ENCODE assay signal across 8 mouse cellular contexts in the genomic region with DNA sequence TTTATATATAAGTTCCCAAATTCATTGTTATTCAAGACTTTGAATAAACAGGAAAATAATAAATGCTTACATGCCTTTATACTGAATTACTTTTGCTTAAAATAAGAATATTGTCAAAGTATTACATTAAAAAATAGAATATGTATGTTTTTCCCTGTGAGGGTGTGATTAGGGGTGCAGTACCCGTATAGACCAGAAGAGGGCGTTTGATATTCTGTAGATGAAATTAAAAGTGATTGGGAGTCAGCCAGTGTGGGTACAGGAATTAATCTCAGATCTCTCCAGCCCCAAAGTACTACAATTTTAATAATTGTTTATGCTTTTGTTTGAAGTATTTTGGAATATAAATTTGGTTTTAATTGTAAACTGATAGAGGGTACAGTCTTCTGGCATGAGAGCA.
DNase-seq lines count a peak whose midpoint lies in the region; ATAC-seq and TF ChIP-seq lines count a peak whose summit lies in the region.

No protein-coding gene starts in this region.

- no peak for ATAC-seq in forebrain, postnatal 0 days
- no peak for ATAC-seq in forebrain, embryonic 15.5 days (replicated peaks)
- ATAC-seq in lung, embryonic 14.5 days (ENCODE audit: insufficient read depth) = no peak

- no peaks in the 10 kb centered on the region for H3K9me3 ChIP-seq in forebrain, postnatal 0 days (ENCODE audit: low read length)
- H3K9me3 ChIP-seq in forebrain, embryonic 15.5 days = no peaks in the 10 kb centered on the region
- no peaks in the 10 kb centered on the region for H3K9me3 ChIP-seq in lung, embryonic 14.5 days (ENCODE audit: low read depth, low read length)
- no peaks in the 10 kb centered on the region for H3K9me3 ChIP-seq in ES-E14 (ENCODE audit: control insufficient read depth, insufficient read depth, low read depth, low read length)

- no peak for DNase-seq in forebrain, postnatal 0 days
- DNase-seq in lung, embryonic 14.5 days = peak; percentile 60
- DNase-seq in lung, adult 18-20 months = no peak
- DNase-seq in ES-E14 (ENCODE audit: low read depth, low spot score) = peak; percentile 22
- peak; percentile 30 for DNase-seq in embryo, embryonic 11 days
- DNase-seq in yolk sac, embryonic 10.5 days (ENCODE audit: low spot score) = no peak
- DNase-seq in left cerebral cortex, adult 8-10 months (ENCODE audit: low spot score in 2 of 2) = no peak

- H3K4me3 ChIP-seq in forebrain, postnatal 0 days (ENCODE audit: low read depth, low read length) = no peak overlapping the region
- no peak overlapping the region for H3K4me3 ChIP-seq in forebrain, embryonic 15.5 days
- H3K4me3 ChIP-seq in lung, embryonic 14.5 days (ENCODE audit: low read depth, low read length) = no peak overlapping the region
- H3K4me3 ChIP-seq in ES-E14 (ENCODE audit: insufficient read depth in 1 of 2, low read depth in 1 of 2, low read length in 2 of 2, poor library complexity in 1 of 2, severe bottlenecking in 1 of 2) = no peak overlapping the region

- H3K27me3 ChIP-seq in forebrain, postnatal 0 days (ENCODE audit: insufficient read depth, low read length) = no peaks in the 10 kb centered on the region
- no peaks in the 10 kb centered on the region for H3K27me3 ChIP-seq in forebrain, embryonic 15.5 days
- no peaks in the 10 kb centered on the region for H3K27me3 ChIP-seq in lung, embryonic 14.5 days (ENCODE audit: insufficient read depth, low read length)

- in situ Hi-C loops in ES-E14 (cut with MboI; ENCODE audit: low sequenced_read_pairs in 2 of 2, unreplicated experiment in 2 of 2) = no loop called here

- H3K9ac ChIP-seq in forebrain, postnatal 0 days = no peak overlapping the region
- H3K9ac ChIP-seq in forebrain, embryonic 15.5 days (replicated peaks) = no peak overlapping the region
- no peak overlapping the region for H3K9ac ChIP-seq in lung, embryonic 14.5 days
- H3K9ac ChIP-seq in ES-E14 (ENCODE audit: insufficient read depth, low read depth, low read length, poor library complexity, severe bottlenecking) = no peak overlapping the region

- TF ChIP-seq CTCF in forebrain, postnatal 0 days (IDR thresholded peaks at IDR 0.05; ENCODE audit: low read depth) = peak; percentile 51
- peak; percentile 61 for TF ChIP-seq CTCF in lung, embryonic 14.5 days (IDR thresholded peaks at IDR 0.05; ENCODE audit: low read depth)

- no peaks in the 10 kb centered on the region for H3K36me3 ChIP-seq in forebrain, postnatal 0 days (ENCODE audit: insufficient read depth)
- H3K36me3 ChIP-seq in forebrain, embryonic 15.5 days = no peaks in the 10 kb centered on the region
- no peaks in the 10 kb centered on the region for H3K36me3 ChIP-seq in lung, embryonic 14.5 days (ENCODE audit: insufficient read depth)
- H3K36me3 ChIP-seq in ES-E14 (ENCODE audit: control insufficient read depth, insufficient read depth, low read length, poor library complexity, severe bottlenecking) = no peaks in the 10 kb centered on the region

- 0% methylated on average over 2 of the region's 2 CpGs for WGBS in forebrain, postnatal 0 days
- WGBS in forebrain, embryonic 15.5 days = under 1% methylated on average over 2 of the region's 2 CpGs
- WGBS in lung, embryonic 14.5 days = 0% methylated on average over 2 of the region's 2 CpGs

- no peak overlapping the region for H3K27ac ChIP-seq in forebrain, postnatal 0 days (ENCODE audit: low read depth, low read length)
- H3K27ac ChIP-seq in forebrain, embryonic 15.5 days (replicated peaks) = no peak overlapping the region
- H3K27ac ChIP-seq in lung, embryonic 14.5 days (ENCODE audit: low read depth) = no peak overlapping the region
- no peak overlapping the region for H3K27ac ChIP-seq in ES-E14 (ENCODE audit: insufficient read depth, low read depth, low read length, poor library complexity, severe bottlenecking)

- no peaks in the 10 kb centered on the region for H3K4me1 ChIP-seq in forebrain, postnatal 0 days (ENCODE audit: insufficient read depth)
- H3K4me1 ChIP-seq in forebrain, embryonic 15.5 days = no peaks in the 10 kb centered on the region
- H3K4me1 ChIP-seq in lung, embryonic 14.5 days (ENCODE audit: insufficient read depth) = no peaks in the 10 kb centered on the region
- no peaks in the 10 kb centered on the region for H3K4me1 ChIP-seq in ES-E14 (ENCODE audit: control insufficient read depth in 2 of 2, insufficient read depth in 2 of 2, low read length in 2 of 2, poor library complexity in 1 of 2)

- H3K4me2 ChIP-seq in forebrain, postnatal 0 days (ENCODE audit: low read depth) = no peak overlapping the region
- H3K4me2 ChIP-seq in forebrain, embryonic 15.5 days (replicated peaks) = no peak overlapping the region
- no peak overlapping the region for H3K4me2 ChIP-seq in lung, embryonic 14.5 days

TF ChIP-seq in ES-E14, 5 proteins besides CTCF, POLR2A, EP300 and RAD21:
- TF ChIP-seq ZC3H11A (IDR thresholded peaks at IDR 0.05; ENCODE audit: borderline replicate concordance, low read depth, low read length) (peak; percentile 59), MAFK (IDR thresholded peaks at IDR 0.05; ENCODE audit: insufficient read depth, low read depth, low read length) (no peak)

Comparison
In these comparisons a context has a peak if more than half of its experiments do, and no peak if none do; other contexts are left out.
1. DNase-seq: peak in lung, embryonic 14.5 days (single experiment), ES-E14 (single experiment) and embryo, embryonic 11 days (single experiment); none in forebrain, postnatal 0 days (single experiment), lung, adult 18-20 months (0 of 2), yolk sac, embryonic 10.5 days (single experiment) and left cerebral cortex, adult 8-10 months (0 of 2).